In genomic region chr11:35535027-35535426, GRCm38 (mm10) we compare ENCODE assay signal across 29 mouse cellular contexts.
"Had no signal": no experiment of that assay in that cellular context is flagged by ENCODE, and none has a peak within 500 bp of the region (broad histone marks: within the 10 kb centered on the region; RNA-seq: fewer than 3 reads in every experiment).

No protein-coding gene starts in this region.

- H3K4me2 ChIP-seq: embryonic facial prominence, embryonic 12.5 days; embryonic facial prominence, embryonic 13.5 days; embryonic facial prominence, embryonic 15.5 days; forebrain, embryonic 12.5 days; forebrain, embryonic 13.5 days; forebrain, embryonic 15.5 days had no signal

- DNase-seq: cerebellum, adult 18-20 months; cerebellum, adult 2 months; cerebellum, adult 8-10 months; cerebellum, adult 9-10 months; cerebellum, adult 9-11 months; cerebellum, postnatal 10 days; cerebellum, postnatal 14 days; cerebellum, postnatal 25 days; cerebellum, postnatal 36 days; embryo, embryonic 11 days; forebrain, postnatal 0 days; gastrocnemius, adult 2 months; gastrocnemius, postnatal 10 days; gastrocnemius, postnatal 14 days; gastrocnemius, postnatal 25 days; gastrocnemius, postnatal 36 days; heart, adult 11 months; heart, adult 18-20 months had no signal

- H3K9ac ChIP-seq: embryonic facial prominence, embryonic 12.5 days; embryonic facial prominence, embryonic 13.5 days; embryonic facial prominence, embryonic 15.5 days; forebrain, embryonic 12.5 days; forebrain, embryonic 13.5 days; forebrain, embryonic 15.5 days; forebrain, postnatal 0 days had no signal

- H3K36me3 ChIP-seq: embryonic facial prominence, embryonic 10.5 days; embryonic facial prominence, embryonic 12.5 days; embryonic facial prominence, embryonic 13.5 days; embryonic facial prominence, embryonic 15.5 days; forebrain, embryonic 10.5 days; forebrain, embryonic 12.5 days; forebrain, embryonic 15.5 days had no signal

- H3K9me3 ChIP-seq: embryonic facial prominence, embryonic 10.5 days; embryonic facial prominence, embryonic 12.5 days; embryonic facial prominence, embryonic 13.5 days; embryonic facial prominence, embryonic 15.5 days; forebrain, embryonic 10.5 days; forebrain, embryonic 12.5 days; forebrain, embryonic 13.5 days; forebrain, embryonic 15.5 days had no signal

- H3K27me3 ChIP-seq: embryonic facial prominence, embryonic 12.5 days; embryonic facial prominence, embryonic 13.5 days had no signal

- H3K4me3 ChIP-seq: embryonic facial prominence, embryonic 10.5 days; embryonic facial prominence, embryonic 12.5 days; embryonic facial prominence, embryonic 13.5 days; embryonic facial prominence, embryonic 15.5 days; erythroblast, embryonic 14.5 days; forebrain, embryonic 10.5 days; forebrain, embryonic 12.5 days; forebrain, embryonic 13.5 days; forebrain, embryonic 15.5 days; gastrocnemius, adult 2 months had no signal

- H3K27ac ChIP-seq: embryonic facial prominence, embryonic 10.5 days; embryonic facial prominence, embryonic 12.5 days; embryonic facial prominence, embryonic 13.5 days; embryonic facial prominence, embryonic 15.5 days; forebrain, embryonic 10.5 days; forebrain, embryonic 12.5 days; forebrain, embryonic 13.5 days; forebrain, embryonic 15.5 days; gastrocnemius, adult 2 months had no signal

- H3K4me1 ChIP-seq: embryonic facial prominence, embryonic 15.5 days had no signal

- ATAC-seq: forebrain, embryonic 13.5 days; forebrain, embryonic 14.5 days; forebrain, embryonic 15.5 days; forebrain, embryonic 16.5 days; forebrain, postnatal 0 days had no signal
